Mouse (Mus musculus) cerebellum, postnatal 10 days (tissue): ENCODE measurements around the gene 1700123O20Rik.

Experiments used
- DNase-seq, 2 experiments: peaks; one replicate each; pipeline ENCODE4 v3.0.0; 2021; ENCODE audit warnings: mixed read lengths in 2 of 2

1700123O20Rik gene

GRCm38 (mm10) chr14:54678657-54679304 is 7.2 kb upstream of the 1700123O20Rik start:
- DNase-seq, result no peak

DNA sequence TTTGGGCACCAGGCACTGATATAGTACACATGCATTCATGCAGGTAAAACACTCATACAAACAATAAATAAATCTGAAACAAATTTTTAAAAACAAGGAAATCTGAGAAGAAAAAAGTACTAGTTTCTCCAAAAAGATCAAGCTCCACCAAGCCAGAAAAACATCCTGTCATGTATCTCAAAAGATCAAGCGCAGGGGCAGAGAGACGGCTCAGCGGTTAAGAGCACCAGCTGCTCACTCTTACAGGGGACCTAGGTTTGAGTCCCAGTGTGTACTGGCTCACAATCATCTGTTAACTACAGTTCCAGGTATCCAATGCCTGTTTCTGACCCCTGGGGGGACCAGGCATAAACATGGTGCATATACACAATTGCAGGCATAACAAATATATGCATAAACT is 3.6 kb upstream of the 1700123O20Rik start:
- no peak for DNase-seq

DNA sequence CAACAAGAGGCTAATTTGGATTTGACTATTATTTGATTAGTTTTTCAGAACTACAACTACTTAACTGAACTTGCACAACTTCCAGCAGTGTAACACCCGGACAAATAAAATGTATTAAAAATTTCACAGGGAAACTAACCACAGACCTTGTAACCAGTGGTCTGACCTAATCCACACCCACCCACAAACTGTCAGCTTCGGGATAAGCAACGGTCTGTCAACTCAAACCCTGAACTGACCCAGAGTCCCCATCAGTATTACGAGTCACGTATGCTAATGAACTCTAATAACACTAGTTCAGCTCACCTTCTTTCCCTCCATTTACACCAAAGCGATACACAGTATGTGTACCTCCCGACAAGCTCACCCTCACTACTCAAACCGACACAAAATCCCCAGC is 545 bp upstream of the 1700123O20Rik start:
- no peak for DNase-seq

- peak; percentile 100 for DNase-seq
Observed at GRCm38 (mm10) chr14:54686522-54687143, 617 bp downstream of the 1700123O20Rik start, which contains the start of gene Acin1. Gene Acin1 (minus strand): TSS chr14:54686931.

- DNase-seq, result no peak
Observed at GRCm38 (mm10) chr14:54687251-54687650, 1.2 kb downstream of the 1700123O20Rik start.

DNA sequence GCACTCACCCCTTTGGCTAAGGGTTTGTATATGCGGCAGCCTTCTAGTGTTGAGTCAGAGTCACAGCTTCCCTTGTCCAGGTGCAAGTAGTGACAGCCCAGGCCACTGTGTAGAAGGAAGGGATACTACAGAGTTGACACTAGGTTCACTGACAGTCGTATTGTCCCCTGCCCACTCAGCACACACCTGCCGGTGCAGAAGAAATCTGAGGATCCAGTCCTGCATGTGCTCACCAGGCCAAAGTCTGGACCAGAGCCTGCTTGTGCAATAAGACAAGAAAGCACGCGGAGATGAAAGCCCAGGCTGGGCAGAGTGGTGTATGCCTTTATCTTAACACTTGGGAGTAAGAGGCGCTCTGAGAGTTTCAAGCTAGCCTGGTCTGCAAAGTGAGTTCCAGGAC is 9.0 kb downstream of the 1700123O20Rik start:
- DNase-seq, result no peak

- no peak for DNase-seq
Observed at GRCm38 (mm10) chr14:54696752-54697151, 10.7 kb downstream of the 1700123O20Rik start.

DNA sequence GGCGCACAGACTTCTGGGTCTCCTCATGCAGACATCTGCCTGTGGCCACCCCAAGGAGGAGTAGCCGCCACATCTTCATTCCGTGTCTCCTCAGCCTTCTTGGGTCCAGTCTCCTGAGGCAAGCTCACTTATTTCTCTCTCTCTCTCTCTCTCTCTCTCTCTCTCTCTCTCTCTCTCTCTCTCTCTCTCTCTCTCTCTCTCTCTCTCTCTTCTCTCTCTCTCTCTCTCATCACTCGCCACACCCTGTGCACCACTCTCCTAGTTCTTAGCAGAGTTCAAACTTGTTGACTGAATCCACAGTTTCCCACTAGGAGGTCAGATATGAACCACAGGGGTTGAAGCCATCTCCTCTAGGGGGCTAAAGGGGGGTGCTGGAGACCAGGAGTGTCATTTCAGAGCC is 12.7 kb downstream of the 1700123O20Rik start, which contains the start of gene Gm29776:
TSS of gene Gm29776 (minus strand) at position 101 of the 400 bp plus-strand sequence.
- no peak for DNase-seq

DNA sequence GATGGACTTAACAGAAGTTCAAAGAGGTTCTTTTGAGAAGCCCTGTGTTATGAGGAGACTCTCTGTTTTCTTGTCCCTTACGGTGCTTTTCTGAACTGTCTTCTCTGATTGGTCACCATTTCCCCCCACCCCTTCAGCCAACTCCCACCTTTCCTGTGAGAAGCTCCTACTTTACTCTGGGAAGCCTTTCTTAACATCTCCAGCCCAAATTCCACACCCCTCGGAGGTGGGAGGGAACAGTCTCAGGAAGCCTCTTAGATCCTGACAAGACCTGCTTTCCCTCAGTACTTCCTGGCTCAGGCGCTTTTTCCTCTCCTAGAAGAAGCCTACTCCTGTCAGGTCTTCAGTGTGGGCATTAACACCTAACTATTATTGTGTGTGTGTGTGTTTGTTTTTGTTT is 13.6 kb downstream of the 1700123O20Rik start:
- DNase-seq, result no peak

DNA sequence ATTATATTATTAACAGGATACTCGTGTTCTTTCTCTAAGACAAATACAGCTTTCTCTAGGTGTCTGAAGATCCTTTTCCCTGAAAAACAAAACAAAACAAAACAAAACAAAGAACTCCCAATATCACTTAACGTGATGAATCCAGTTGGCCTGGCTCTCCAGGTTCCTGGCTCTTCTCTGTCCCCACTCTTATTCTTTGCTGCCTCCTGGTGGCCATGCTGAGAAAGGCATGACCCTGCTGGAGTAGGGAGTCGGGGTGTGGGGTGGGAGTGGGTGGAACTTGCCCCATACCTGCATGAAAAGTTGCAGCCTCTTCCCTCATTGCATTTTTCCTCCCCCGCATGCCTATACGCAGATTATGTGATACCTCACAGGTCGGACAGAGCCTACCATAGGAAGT is 15.3 kb downstream of the 1700123O20Rik start:
- peak; percentile 92 to 94 for DNase-seq

GRCm38 (mm10) chr14:54703207-54703606 is 17.2 kb downstream of the 1700123O20Rik start:
- no peak for DNase-seq

GRCm38 (mm10) chr14:54705844-54706243 is 19.8 kb downstream of the 1700123O20Rik start:
- no peak for DNase-seq

DNA sequence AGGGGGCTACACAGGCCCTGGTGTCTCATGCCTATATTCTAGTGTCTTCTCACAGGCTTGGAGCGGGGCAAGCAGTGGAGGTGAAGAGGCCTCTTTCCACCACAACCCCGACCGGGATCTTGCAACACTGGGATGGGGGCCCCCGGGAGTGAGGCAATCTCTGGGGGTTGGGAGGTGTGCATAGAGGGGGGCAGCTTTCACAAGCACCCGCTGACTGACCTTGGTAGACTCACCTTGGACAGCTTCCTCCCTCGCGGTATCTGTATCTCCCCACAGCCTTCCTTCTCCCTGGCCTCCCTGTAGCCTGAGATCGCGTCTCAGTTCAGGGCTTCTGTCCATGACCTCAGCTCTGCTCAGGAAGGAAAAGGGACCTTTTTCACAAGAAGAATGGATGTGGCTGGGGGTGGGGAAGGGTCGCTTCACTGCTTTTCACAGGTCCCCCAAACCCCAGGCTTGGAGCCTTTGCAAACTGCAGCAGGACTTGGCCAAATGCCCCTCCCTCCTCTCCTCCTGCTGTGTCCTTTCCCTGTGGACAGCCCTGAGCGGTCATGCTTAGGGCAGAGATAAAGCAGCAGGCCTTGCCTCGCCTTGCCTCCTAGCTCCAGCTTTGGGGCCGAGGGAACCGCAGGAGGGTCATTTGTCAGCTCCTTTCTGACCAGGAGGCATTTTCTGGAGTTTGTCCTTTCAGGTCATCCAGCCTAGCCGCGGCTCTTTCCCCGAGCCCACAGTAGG is 20.7 kb downstream of the 1700123O20Rik start:
- DNase-seq, result no peak

- DNase-seq, result no peak
Observed at GRCm38 (mm10) chr14:54709054-54709453, 23.0 kb downstream of the 1700123O20Rik start.

DNA sequence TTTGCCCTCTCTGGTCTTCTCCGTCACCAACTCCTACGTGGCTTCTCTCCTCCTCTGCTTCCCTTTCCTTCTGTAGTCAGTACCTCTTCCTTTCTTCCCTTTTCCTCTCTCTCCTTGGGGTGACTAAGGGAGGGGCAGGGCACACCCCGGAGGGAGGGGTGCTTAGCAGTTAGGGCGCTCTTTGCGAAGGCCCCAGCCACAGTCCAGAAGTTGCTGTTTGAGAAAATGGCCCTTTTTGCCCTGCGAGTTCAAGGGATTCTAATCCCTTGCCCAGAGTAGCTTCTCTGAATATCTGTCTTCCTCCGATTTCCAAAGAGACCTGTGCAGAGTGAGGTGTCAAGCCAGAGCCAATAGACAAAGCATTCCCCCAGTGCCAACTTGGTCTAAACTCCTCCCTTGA is 26.1 kb downstream of the 1700123O20Rik start, which contains the start of gene Cebpe:
TSS of gene Cebpe (minus strand) at position 101 of the 400 bp plus-strand sequence.
- no peak for DNase-seq

DNA sequence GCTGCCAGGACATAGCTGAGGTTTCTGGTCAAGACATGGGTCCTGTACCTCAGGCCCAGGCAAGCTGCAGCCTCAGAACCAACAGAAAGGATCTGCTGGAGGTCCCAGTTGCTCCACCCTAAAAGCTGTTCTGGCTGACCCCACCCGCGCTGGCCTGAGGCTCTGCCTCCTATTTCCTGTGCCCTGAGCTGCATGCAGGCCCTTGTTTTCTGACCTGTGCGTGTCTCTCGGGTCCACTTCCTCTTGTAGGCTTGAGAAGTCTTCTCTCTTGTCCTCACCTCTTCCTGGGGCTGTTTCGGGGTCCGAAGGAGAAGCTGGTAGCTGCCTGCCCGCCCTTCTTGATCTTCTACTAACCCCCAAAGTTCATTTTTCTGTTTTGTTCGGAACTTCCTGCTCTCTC is 26.8 kb downstream of the 1700123O20Rik start:
- no peak for DNase-seq

DNA sequence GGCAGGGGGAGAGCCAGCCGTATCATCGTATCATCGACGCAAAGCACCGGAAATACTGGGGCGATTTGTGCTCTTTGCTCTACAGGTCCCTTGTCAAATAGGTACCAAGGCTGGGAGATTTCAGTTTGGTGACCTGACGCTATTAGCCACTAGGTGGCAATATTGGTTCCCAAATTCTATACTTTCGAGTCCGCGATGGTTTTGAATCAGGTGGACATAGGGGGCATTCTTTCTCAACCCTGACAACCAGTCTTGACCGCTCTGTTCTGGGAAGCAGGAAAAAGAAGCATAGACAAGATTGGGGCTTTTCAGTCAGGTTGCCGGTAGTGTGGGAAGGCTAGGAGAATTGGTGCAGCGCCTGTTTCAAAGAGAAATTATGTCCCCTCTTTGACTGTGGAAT is 28.1 kb downstream of the 1700123O20Rik start:
- DNase-seq, result peak; percentile 83 to 89

GRCm38 (mm10) chr14:54714617-54715081 is 28.6 kb downstream of the 1700123O20Rik start:
- DNase-seq, result peak; percentile 51 to 57

- DNase-seq, result no peak
Observed at GRCm38 (mm10) chr14:54715402-54715801, 29.4 kb downstream of the 1700123O20Rik start.

- DNase-seq, result no peak
Observed at GRCm38 (mm10) chr14:54720041-54720440, 34.0 kb downstream of the 1700123O20Rik start.

GRCm38 (mm10) chr14:54720654-54721350 is 34.8 kb downstream of the 1700123O20Rik start:
- DNase-seq, result peak; percentile 84 to 86

- DNase-seq, result peak; percentile 66 to 76
Observed at GRCm38 (mm10) chr14:54721711-54722110, 35.7 kb downstream of the 1700123O20Rik start.

- no peak for DNase-seq
Observed at GRCm38 (mm10) chr14:54724049-54724448, 38.0 kb downstream of the 1700123O20Rik start.
